Mouse (Mus musculus) gastrocnemius, adult 2 months (tissue): ENCODE measurements around the gene Gm973. TPM values are rescaled to one million over a fixed set of nuclear protein-coding genes. Genes with fewer than 3 reads are reported as not detected.

Experiments used
- DNase-seq: peaks from one replicate; pipeline ENCODE4 v3.0.0; 2022
- H3K27ac ChIP-seq: fragments of 200-600 bp; 2 replicates; pipeline ENCODE4 v1.8.1; 2022; ENCODE audit warnings: mild to moderate bottlenecking
- H3K4me3 ChIP-seq: fragments of 200-600 bp; 2 replicates; pipeline ENCODE4 v1.8.1; 2022; ENCODE audit warnings: mild to moderate bottlenecking, moderate library complexity
- CTCF ChIP-seq: fragments of 200-600 bp; IDR thresholded peaks from 2 replicates; pipeline ENCODE4 v1.8.1; 2022; ENCODE audit warnings: antibody characterized with exemption, mild to moderate bottlenecking, moderate library complexity
- intact Hi-C: fragments of 180-260 bp; cut with DNase I; formaldehyde crosslinking; loops from one replicate; pipeline ENCODE4 v1.15.1; 2025
- total RNA-seq, 2 experiments: library from RNA; stranded (reverse); gene quantifications; 2 replicates each; pipeline ENCODE4 v1.2.3; 2021

Gene Gm973
- total RNA-seq, 2 experiments from 2014 or later, result 0.75 to 1.7 TPM

- TF ChIP-seq CTCF, result no peak
- H3K4me3 ChIP-seq, result peak overlapping the region; percentile 95
- peak overlapping the region; percentile 94 for H3K27ac ChIP-seq
- peak; percentile 83 for DNase-seq
- intact Hi-C loops, result loop anchor here (1.0 to 10.0 kb wide), 7 partner anchors 26 to 238 kb away; partner anchors contain the start of gene Nop58
These were observed 33.2 kb upstream of the Gm973 start for GRCm38 (mm10) chr1:59482696-59483520.

- intact Hi-C loops, result loop anchor here (1.0 to 10.0 kb wide), 7 partner anchors 25 to 239 kb away; partner anchors contain the start of gene Nop58
- DNase-seq, result peak; percentile 90
- H3K4me3 ChIP-seq, result peak overlapping the region; percentile 95
- peak; percentile 85 for TF ChIP-seq CTCF
- peak overlapping the region; percentile 94 for H3K27ac ChIP-seq
These were observed 32.4 kb upstream of the Gm973 start for GRCm38 (mm10) chr1:59483521-59484245.

- intact Hi-C loops, result loop anchor here (5.0 to 10.0 kb wide), 3 partner anchors 142 to 240 kb away; partner anchors contain the start of gene Nop58
- Histone ChIP-seq H3K4me3 (peak overlapping the region; percentile 95), H3K27ac (peak overlapping the region; percentile 94)
- no peak for TF ChIP-seq CTCF
- peak; percentile 39 for DNase-seq
These were observed 31.8 kb upstream of the Gm973 start for GRCm38 (mm10) chr1:59484314-59484713.

GRCm38 (mm10) chr1:59484791-59485785, 31.0 kb upstream of the Gm973 start:
- DNase-seq, result peak; percentile 57
- intact Hi-C loops, result loop anchor here (5.0 to 10.0 kb wide), 3 partner anchors 143 to 240 kb away; partner anchors contain the start of gene Nop58
- peak overlapping the region; percentile 94 for H3K27ac ChIP-seq
- TF ChIP-seq CTCF, result no peak
- peak overlapping the region; percentile 95 for H3K4me3 ChIP-seq

- TF ChIP-seq CTCF, result no peak
- no peak for DNase-seq
- intact Hi-C loops, result loop anchor here (10.0 kb wide), 2 partner anchors 199 to 241 kb away; partner anchors contain the start of gene Nop58
- H3K27ac ChIP-seq, result peak overlapping the region; percentile 94
- H3K4me3 ChIP-seq, result peak overlapping the region; percentile 95
These were observed 30.3 kb upstream of the Gm973 start for GRCm38 (mm10) chr1:59485803-59486202.

GRCm38 (mm10) chr1:59487651-59488051, 28.4 kb upstream of the Gm973 start:
- intact Hi-C loops, result loop anchor here (10.0 kb wide), 2 partner anchors 197 to 243 kb away; partner anchors contain the start of gene Nop58
- peak overlapping the region; percentile 94 for H3K27ac ChIP-seq
- TF ChIP-seq CTCF, result no peak
- DNase-seq, result peak; percentile 88
- peak overlapping the region; percentile 95 for H3K4me3 ChIP-seq

GRCm38 (mm10) chr1:59488481-59488880, 27.6 kb upstream of the Gm973 start:
- peak overlapping the region; percentile 94 for H3K27ac ChIP-seq
- intact Hi-C loops, result loop anchor here (10.0 kb wide), 2 partner anchors 196 to 244 kb away; partner anchors contain the start of gene Nop58

GRCm38 (mm10) chr1:59488991-59489390, 27.1 kb upstream of the Gm973 start:
- peak overlapping the region; percentile 94 for H3K27ac ChIP-seq
- peak overlapping the region; percentile 95 for H3K4me3 ChIP-seq
- TF ChIP-seq CTCF, result no peak
- intact Hi-C loops, result loop anchor here (10.0 kb wide), 2 partner anchors 196 to 244 kb away; partner anchors contain the start of gene Nop58
- peak; percentile 47 for DNase-seq

More at GRCm38 (mm10) chr1:59488481-59488880, 27.6 kb upstream of the Gm973 start:
- TF ChIP-seq CTCF, result no peak
- no peak for DNase-seq
- peak overlapping the region; percentile 95 for H3K4me3 ChIP-seq

- H3K27ac ChIP-seq, result no peak overlapping the region
- intact Hi-C loops, result no loop called here
- H3K4me3 ChIP-seq, result no peak overlapping the region
- DNase-seq, result no peak
- TF ChIP-seq CTCF, result no peak
These were observed 24.5 kb upstream of the Gm973 start for GRCm38 (mm10) chr1:59491517-59491916.

- intact Hi-C loops, result no loop called here
- no peak for TF ChIP-seq CTCF
- DNase-seq, result no peak
- no peak overlapping the region for H3K27ac ChIP-seq
- H3K4me3 ChIP-seq, result no peak overlapping the region
These were observed 23.6 kb upstream of the Gm973 start for GRCm38 (mm10) chr1:59492432-59492831.

- no peak for TF ChIP-seq CTCF
- intact Hi-C loops, result no loop called here
- Histone ChIP-seq H3K27ac (no peak overlapping the region), H3K4me3 (no peak overlapping the region)
- no peak for DNase-seq
These were observed 20.1 kb upstream of the Gm973 start for GRCm38 (mm10) chr1:59495970-59496369.
